Mouse (Mus musculus) cerebellum, adult 11-12 months (tissue): ENCODE measurements around the gene Cpa1.

Experiments used
- DNase-seq: peaks from one replicate; pipeline ENCODE4 v3.0.0; 2022

The Cpa1 gene

GRCm38 (mm10) chr6:30621986-30622389 lies 17.0 kb upstream of the Cpa1 start:
- DNase-seq = no peak

DNA sequence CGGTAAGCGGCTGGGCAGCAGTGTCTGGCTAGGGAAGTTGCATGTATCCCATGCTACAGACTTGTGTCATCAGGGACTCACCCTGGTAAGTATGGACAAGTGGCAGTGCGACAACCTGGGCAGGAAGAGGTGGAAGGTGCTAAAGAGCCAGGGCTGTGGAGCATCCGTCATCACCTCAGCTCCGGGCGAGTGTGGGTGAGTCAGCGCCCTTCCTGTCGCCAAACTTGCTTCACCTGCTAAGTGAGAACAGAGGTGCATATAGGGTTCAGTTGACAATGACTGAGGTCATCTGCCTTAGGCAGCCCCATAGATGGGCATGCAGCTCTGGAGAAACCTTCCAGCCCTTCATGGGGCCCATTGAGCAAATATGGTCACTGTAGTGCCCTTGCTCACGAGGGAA lies 14.3 kb upstream of the Cpa1 start:
- no peak for DNase-seq

DNA sequence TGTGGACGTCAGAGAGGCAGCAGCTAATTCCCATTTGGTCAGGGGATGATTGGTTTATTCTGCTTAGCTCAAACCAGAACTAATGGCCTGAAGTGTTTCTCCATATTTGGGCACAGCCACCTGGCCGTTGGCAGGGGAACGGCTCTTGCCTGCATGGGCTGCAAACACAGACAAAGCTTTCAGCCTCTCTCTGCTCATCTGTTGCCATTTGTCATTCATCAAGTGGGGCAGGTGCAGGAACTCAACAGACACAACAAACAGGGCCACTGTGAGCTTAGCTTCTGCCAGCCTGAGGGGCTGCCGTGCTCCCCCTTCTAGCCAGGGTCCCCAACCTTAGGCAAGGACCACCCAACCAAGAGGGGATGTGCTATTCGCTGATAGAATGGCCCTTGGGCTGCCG lies 10.9 kb upstream of the Cpa1 start:
- peak; percentile 33 for DNase-seq

DNA sequence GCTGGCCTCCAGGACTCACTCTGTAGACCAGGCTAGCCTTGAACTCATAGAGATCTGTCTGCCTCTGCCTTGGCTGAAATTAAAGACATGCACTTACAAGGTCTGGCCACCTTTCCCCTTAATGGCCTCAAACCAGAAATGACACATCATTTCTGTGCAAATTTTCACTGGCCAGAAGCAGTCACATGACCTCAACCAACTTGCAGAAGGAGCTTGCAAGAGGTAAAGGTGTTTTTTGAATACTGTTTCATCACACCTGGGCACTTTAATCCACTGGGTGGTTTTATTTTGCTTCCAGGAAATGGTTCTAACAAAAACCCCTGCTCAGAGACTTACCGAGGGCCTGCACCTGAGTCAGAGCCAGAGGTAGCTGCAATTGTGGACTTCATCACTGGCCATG lies 9.0 kb upstream of the Cpa1 start:
- DNase-seq = no peak

GRCm38 (mm10) chr6:30635361-30635862 lies 3.6 kb upstream of the Cpa1 start:
- no peak for DNase-seq

GRCm38 (mm10) chr6:30636186-30636842 lies 2.7 kb upstream of the Cpa1 start:
- no peak for DNase-seq

DNA sequence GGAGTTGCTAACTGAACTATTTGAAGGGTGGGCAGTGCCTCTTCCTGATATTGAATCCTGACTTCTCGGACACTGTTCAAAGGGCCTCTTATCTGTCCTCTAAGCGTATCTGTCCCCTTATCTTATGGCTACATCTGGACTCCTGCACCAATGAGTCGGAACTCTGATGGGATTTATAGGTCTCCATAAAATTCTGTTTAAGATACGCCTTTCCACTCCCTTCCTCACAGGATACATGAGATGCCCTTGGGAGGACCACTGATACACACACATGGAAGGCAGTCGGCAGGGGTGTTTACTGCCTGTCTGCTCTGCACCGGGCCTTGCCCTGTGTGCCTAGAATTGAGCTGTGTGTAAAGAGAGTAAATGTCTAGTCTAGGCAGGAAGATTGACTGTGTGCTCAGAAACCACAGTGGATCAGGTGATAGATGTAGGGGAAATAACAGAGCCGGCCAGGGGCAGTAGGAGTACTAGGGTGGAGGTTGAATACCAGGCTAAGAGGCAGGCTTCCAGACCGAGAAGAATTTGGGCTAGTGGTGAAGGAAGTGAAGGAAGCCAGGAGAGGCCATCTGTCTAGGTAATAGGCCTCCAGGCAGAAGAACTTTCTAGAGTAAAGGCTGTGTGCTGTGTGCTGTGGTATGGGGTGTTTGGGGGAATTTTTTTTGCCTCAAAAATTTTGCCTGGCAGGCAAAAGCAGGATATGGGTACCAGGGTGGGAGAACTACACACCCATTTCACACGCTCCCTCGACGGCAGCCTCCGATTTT lies 4.9 kb downstream of the Cpa1 start:
- DNase-seq = no peak

DNA sequence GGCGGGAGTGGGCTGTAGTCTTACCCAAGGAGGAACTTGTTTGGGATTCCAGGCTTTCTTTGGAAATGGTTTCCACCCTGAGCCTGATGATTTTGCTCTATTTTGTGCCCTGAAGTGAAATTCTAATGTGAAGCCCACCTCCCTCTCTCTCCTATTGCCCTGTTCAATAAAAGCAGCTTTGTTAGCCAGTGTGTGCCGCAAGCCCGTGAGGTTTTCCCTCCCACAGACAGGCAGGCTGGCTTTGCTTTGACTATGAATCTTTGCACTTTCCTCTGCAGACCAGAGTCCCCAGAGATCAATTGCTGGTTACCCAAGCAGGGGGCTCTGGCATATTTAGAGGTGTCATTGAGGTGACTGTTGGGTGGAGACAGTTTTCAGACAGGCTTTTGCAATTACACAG lies 5.4 kb downstream of the Cpa1 start:
- no peak for DNase-seq

- DNase-seq = no peak
These were observed 6.4 kb downstream of the Cpa1 start for GRCm38 (mm10) chr6:30645379-30645778.

DNA sequence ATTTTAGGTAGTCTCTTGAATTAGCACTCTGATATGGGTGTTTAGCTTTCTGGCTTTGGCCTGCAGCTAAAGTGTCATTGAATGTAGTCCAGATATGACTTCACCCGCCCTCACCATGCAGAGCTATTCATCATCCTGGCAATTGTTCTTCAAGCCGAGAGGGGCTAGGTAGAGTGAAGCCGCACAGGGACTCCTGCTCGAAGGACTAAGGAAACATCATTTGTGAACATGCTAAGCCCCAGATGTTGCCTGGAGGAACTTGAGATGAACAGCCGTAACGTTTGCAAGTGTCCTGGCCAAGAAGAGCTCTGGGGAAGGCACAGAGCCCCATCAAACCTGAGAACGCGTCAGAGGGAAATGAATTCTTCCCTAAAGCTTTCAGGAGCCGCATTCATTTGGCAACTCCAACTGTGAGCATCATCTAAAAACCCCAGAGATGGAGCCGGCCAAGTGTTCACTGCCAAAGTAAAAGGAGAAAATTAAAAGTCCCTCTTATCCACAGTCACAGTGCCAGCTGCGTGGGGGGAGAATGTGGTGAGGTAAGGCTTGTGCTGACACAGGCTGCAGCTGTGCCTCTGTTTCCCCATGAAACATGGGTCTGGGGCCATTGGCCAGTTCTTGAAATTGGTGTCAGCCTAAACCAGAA lies 10.8 kb downstream of the Cpa1 start:
- DNase-seq = no peak

DNA sequence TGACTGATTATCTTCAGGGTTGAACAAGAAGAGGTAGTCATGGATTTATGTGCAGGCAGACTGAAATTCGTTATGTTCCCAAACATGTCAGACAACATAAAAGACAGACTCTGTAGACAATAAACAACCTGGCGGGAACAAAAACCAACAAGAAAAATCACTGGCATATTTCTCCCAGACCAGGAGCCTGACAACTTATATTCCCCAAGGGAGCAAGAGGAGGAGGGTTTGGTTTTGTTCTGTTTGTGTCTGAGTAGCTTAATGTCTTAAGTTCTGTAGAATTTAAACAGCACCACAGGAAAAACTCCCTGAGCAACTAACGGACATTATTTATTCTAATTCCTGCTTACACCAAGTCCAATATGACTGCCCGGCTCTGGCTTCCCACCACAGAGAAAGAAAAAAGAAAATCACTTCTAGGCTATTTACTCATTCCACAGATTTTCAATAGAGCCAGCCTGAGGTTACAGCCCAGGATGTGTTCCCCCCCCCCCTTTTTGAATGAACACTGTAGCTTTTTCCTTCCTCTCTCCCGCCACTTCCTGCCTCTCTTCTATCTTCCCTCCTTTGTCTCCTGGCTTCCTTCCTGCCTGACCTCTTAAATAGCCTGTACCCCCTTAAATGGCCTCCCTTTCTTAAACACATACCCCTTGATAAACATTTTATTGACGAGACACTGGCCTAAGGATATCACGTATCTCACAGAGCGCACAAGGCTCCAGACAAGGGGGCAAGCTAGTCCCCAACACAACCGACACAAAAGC lies 13.6 kb downstream of the Cpa1 start:
- no peak for DNase-seq

- no peak for DNase-seq
These were observed 14.5 kb downstream of the Cpa1 start for GRCm38 (mm10) chr6:30653518-30653917.

DNA sequence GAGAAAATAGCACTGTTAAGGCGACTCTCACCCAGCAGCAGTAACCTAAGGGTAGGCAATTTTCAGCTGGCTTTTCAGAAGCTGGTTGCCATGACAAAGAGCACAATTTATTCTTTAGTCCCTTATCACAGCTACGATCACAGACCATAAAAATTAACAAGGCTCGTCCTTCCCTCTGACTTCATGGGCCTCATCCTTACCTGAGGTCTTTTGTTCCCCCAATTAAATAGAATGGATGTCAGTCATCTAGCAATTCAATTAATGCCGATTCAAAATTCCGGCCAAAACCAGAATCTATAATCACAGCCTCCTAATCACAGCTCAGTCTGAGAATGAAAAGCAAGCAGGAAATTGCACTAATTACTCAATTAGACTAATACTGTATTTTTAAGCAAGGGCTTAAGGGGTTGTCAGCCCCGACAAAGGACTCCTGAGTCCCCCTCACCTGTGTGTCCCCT lies 15.4 kb downstream of the Cpa1 start:
- DNase-seq = no peak

DNA sequence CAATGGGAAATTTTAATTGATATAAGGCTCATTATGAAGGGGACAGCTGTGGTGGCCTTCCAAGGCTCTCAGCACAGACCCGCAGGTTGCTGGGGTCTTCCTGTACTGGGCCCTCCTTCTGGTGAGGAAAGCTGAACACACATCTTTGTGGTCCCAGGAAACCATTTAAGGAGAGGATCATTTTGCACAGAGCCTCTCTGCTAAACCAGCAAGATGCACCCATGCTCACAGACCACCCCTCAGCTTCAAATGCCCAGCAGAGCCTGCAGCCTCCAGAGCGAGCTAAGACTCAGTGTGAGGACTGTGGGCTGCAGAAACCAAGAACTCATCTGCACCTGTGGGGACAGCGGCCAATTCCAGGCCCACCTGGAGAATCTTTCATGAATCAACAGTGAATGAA lies 15.9 kb downstream of the Cpa1 start:
- no peak for DNase-seq

- DNase-seq = no peak
These were observed 18.3 kb downstream of the Cpa1 start for GRCm38 (mm10) chr6:30657279-30657678.

- no peak for DNase-seq
These were observed 19.6 kb downstream of the Cpa1 start for GRCm38 (mm10) chr6:30658619-30659018.

DNA sequence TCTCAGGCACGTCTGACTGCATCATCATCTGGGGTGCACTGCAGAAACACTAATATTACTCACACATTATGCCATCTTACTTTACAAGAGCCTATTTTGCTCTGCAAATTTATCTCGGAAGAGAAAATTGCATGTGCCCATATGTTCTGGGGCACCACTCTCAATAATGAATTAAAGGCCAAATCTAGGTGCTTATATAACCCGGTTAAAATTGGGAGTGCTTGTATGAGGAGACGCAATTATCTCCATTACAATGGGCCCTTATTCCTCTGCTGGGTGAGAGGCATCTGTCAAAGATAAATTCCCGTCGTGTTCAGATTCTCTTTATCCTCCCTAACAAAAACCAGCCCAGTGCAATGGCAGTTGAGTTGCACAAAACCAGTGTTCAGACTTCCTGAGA lies 25.8 kb downstream of the Cpa1 start:
- no peak for DNase-seq

DNA sequence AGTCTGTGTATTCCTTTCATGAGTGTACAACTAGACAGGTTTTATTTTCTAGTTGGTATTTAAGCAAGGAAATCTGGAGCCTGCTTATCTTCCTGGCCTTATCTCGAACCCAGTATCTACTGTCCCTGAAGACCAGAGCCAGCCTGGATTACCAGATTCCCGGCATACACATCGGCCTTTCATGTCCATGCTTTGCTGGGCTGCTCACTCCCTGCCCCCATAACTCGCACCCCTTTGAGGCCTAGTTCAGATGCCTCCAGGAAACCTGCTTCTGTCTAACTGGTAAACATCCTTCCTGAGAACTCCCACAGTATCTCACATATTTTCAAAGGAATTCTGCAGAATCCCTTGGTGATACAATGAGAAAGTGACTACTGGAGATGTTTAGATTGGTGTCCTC lies 26.3 kb downstream of the Cpa1 start:
- DNase-seq = no peak

- no peak for DNase-seq
These were observed 27.0 kb downstream of the Cpa1 start for GRCm38 (mm10) chr6:30666043-30666442.

- no peak for DNase-seq
These were observed 28.6 kb downstream of the Cpa1 start for GRCm38 (mm10) chr6:30667585-30667984.

DNA sequence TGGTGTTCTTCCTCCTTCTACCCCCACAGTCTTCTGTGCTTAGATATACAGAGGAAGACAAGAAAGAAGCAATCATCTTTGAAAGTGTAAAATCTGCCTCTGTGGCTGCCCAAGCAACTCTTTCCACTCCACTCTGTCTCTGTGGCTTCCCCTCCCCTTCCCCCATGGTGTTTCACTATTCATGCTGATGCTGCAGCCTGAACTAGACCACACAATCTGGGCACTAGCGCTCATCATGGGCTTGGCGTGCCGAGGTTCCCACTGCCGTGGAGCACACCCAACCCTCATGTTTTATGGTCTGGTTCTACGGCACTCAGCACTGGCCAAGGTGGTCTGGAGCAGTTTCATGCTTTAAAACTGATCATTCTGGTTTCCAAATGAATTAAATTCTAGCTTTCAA lies 32.7 kb downstream of the Cpa1 start:
- DNase-seq = no peak

DNA sequence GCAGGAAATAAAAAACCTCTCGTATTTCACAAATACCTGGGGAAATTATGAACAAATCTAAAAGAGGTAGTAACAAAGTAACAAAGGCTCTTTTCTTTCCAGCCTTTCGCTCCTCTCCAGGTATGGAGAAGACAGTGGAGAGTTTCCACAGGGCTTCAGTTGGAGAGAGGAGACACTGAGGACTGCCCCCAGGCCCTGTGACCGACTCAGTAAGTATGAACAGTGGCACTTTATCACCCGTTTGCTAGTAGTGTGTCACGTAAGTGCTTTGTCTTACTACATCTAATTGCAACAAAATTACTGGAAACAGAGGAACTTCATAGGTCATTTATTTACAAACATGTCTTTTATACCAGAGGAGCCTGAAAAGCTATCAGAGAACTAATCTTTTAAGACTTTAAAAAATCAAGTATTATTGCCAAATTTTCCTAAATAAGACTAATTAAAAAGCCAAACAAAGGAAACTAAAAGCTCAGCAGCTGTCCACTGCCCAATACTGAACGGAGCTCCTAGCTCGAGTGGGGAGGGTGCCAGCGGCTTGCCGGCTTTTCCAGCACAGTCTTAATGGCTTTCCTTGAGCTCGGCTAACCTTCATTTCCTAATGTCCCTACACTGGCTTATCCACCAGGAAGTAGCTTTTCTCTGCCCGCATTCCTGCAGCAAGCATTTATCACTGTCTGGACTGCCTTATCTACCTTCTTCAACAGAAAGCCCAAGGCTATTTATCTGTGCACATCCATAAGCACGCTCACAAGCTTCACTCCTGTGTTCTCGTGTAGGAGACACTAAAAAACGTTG lies 34.9 kb downstream of the Cpa1 start:
- no peak for DNase-seq
